Comparison of ENCODE assay signal across 7 mouse cellular contexts in genomic region chr4:25281671-25282038, GRCm38 (mm10). TPM values are rescaled to one million over a fixed set of nuclear protein-coding genes. Genes with fewer than 3 reads are reported as not detected.
DNase-seq lines count a peak whose midpoint lies in the region; ATAC-seq and TF ChIP-seq lines count a peak whose summit lies in the region.

Gene Ufl1, minus strand, starts transcription at chr4:25281821.

- H3K27ac ChIP-seq in embryonic facial prominence, embryonic 10.5 days (replicated peaks) = peak within 1 kb of the TSS; percentile 99
- peak within 1 kb of the TSS; percentile 98 for H3K27ac ChIP-seq in intestine, postnatal 0 days (ENCODE audit: low read depth, low read length)
- H3K27ac ChIP-seq in midbrain, embryonic 12.5 days (replicated peaks) = peak within 1 kb of the TSS; percentile 98
- H3K27ac ChIP-seq in small intestine, adult 2 months (ENCODE audit: insufficient read depth, low read depth, low read length) = peak within 1 kb of the TSS; percentile 86

- ATAC-seq in intestine, postnatal 0 days = peak; percentile 99
- ATAC-seq in midbrain, embryonic 12.5 days (ENCODE audit: low FRiP score, low read depth) = peak; percentile 99

- TF ChIP-seq CTCF in intestine, postnatal 0 days (IDR thresholded peaks at IDR 0.05; ENCODE audit: low read depth) = no peak
- TF ChIP-seq CTCF in small intestine, adult 2 months (IDR thresholded peaks at IDR 0.05; ENCODE audit: extremely low read depth, insufficient read length, insufficient replicate concordance, low read depth, low read length) = no peak

- peak; percentile 99 for DNase-seq in adrenal gland, postnatal 10 days
- DNase-seq in embryonic facial prominence, embryonic 10.5 days (ENCODE audit: low spot score) = peak; percentile 95
- peak; percentile 64 for DNase-seq in gonadal fat pad, adult 2 months (ENCODE audit: low read depth)
- peak; percentile 96 for DNase-seq in left cerebral cortex, postnatal 4 days

- TF ChIP-seq POLR2A in small intestine, adult 2 months (IDR thresholded peaks at IDR 0.05; ENCODE audit: low read depth, low read length) = peak; percentile 90

- peak within 1 kb of the TSS; percentile 86 for H3K4me3 ChIP-seq in embryonic facial prominence, embryonic 10.5 days
- peak within 1 kb of the TSS; percentile 87 for H3K4me3 ChIP-seq in intestine, postnatal 0 days (ENCODE audit: low read depth, low read length)
- peak within 1 kb of the TSS; percentile 80 for H3K4me3 ChIP-seq in midbrain, embryonic 12.5 days
- peak within 1 kb of the TSS; percentile 95 for H3K4me3 ChIP-seq in small intestine, adult 2 months (ENCODE audit: low read depth, low read length)

- intact Hi-C loops in left cerebral cortex, postnatal 4 days (cut with DNase I) = loop anchor here (5.0 kb wide), 1 partner anchor 521 kb away; the partner anchor contains the start of gene Fut9

- WGBS in embryonic facial prominence, embryonic 10.5 days = under 1% methylated on average over 30 of the region's 30 CpGs
- under 1% methylated on average over 30 of the region's 30 CpGs for WGBS in intestine, postnatal 0 days
- WGBS in midbrain, embryonic 12.5 days = 0% methylated on average over 30 of the region's 30 CpGs
- 1% methylated on average over 30 of the region's 30 CpGs for WGBS in small intestine, adult 2 months

- peaks cover 30% of the 10 kb centered on the region for H3K36me3 ChIP-seq in embryonic facial prominence, embryonic 10.5 days (replicated peaks)
- H3K36me3 ChIP-seq in intestine, postnatal 0 days (ENCODE audit: control insufficient read depth, insufficient read depth) = peaks cover 17% of the 10 kb centered on the region
- peaks cover 15% of the 10 kb centered on the region for H3K36me3 ChIP-seq in midbrain, embryonic 12.5 days
- H3K36me3 ChIP-seq in small intestine, adult 2 months (ENCODE audit: control insufficient read depth, insufficient read depth, low read length) = peaks cover 15% of the 10 kb centered on the region

- H3K9me3 ChIP-seq in embryonic facial prominence, embryonic 10.5 days = no peaks in the 10 kb centered on the region
- 0 out of 2 replicates have a peak, but pooled peaks cover 2% of the 10 kb centered on the region for H3K9me3 ChIP-seq in intestine, postnatal 0 days (ENCODE audit: control insufficient read depth)
- no peaks in the 10 kb centered on the region for H3K9me3 ChIP-seq in midbrain, embryonic 12.5 days

- peak within 1 kb of the TSS; percentile 69 for H3K4me2 ChIP-seq in intestine, postnatal 0 days (replicated peaks; ENCODE audit: low read depth)
- peak within 1 kb of the TSS; percentile 61 for H3K4me2 ChIP-seq in midbrain, embryonic 12.5 days (replicated peaks)

- H3K27me3 ChIP-seq in embryonic facial prominence, embryonic 10.5 days (replicated peaks; ENCODE audit: low read depth, poor library complexity, severe bottlenecking) = no peaks in the 10 kb centered on the region
- H3K27me3 ChIP-seq in intestine, postnatal 0 days (replicated peaks; ENCODE audit: control insufficient read depth, insufficient read depth, low read length) = no peaks in the 10 kb centered on the region
- peaks cover 10% of the 10 kb centered on the region; the same call in 1 of the 2 replicates for H3K27me3 ChIP-seq in midbrain, embryonic 12.5 days
- H3K27me3 ChIP-seq in small intestine, adult 2 months (ENCODE audit: control insufficient read depth, insufficient read depth, low read length) = no peaks in the 10 kb centered on the region

- peak within 1 kb of the TSS; percentile 94 for H3K9ac ChIP-seq in intestine, postnatal 0 days (ENCODE audit: low read depth, low read length)
- peak within 1 kb of the TSS; percentile 88 for H3K9ac ChIP-seq in midbrain, embryonic 12.5 days (replicated peaks)

- H3K4me1 ChIP-seq in embryonic facial prominence, embryonic 10.5 days = peaks cover 5% of the 10 kb centered on the region
- no peaks in the 10 kb centered on the region for H3K4me1 ChIP-seq in intestine, postnatal 0 days (replicated peaks; ENCODE audit: control insufficient read depth, insufficient read depth, low read length)
- H3K4me1 ChIP-seq in midbrain, embryonic 12.5 days = peaks cover 6% of the 10 kb centered on the region; the same call in 1 of the 2 replicates
- H3K4me1 ChIP-seq in small intestine, adult 2 months (ENCODE audit: control insufficient read depth, insufficient read depth, insufficient read length, low read length) = no peaks in the 10 kb centered on the region

RNA-seq across cellular contexts. Expression of gene Ufl1, which starts in this region (rescaled TPM):
- total RNA-seq in adrenal gland, postnatal 10 days (2021) = 10 to 100 TPM; 33.9 to 35.1 TPM
- polyA plus RNA-seq in embryonic facial prominence, embryonic 10.5 days (2016; fragmentation: Nextera tagmentation; extraction: Ambion mirVana) = 33.6 and 36.1 TPM in 2 replicates
- 5.5 and 9.5 TPM in 2 replicates for polyA plus RNA-seq in gonadal fat pad, adult 2 months (2012; rRNA removed)
- polyA plus RNA-seq in intestine, postnatal 0 days (2015; fragmentation: Nextera tagmentation; extraction: Ambion mirVana) = 35.0 and 43.1 TPM in 2 replicates
- 10 to 100 TPM; 25.7 to 30.0 TPM for total RNA-seq in left cerebral cortex, postnatal 4 days (2021)
- polyA plus RNA-seq in midbrain, embryonic 12.5 days (2016; fragmentation: Nextera tagmentation; extraction: Ambion mirVana) = 31.1 and 31.3 TPM in 2 replicates
- polyA plus RNA-seq in small intestine, adult 2 months (2012; rRNA removed) = 0.81 and 1.7 TPM in 2 replicates

Comparison
In these comparisons a context has a peak if more than half of its experiments do, and no peak if none do; other contexts are left out.
1. Peak in every context shown above with its lines: DNase-seq, ATAC-seq, H3K4me3 ChIP-seq and H3K27ac ChIP-seq.